Mouse (Mus musculus) thymus, postnatal 36 days (tissue): Measurements from ENCODE around the gene Krtap16-1.

Experiments
- DNase-seq, 2 experiments: peaks; one replicate each; pipeline ENCODE4 v3.0.0; 2022; ENCODE audit warnings: mixed read lengths in 2 of 2

The Krtap16-1 gene

GRCm38 (mm10) chr11:99986180-99986647 lies at the start of gene Krtap16-1:
Gene Krtap16-1, minus strand, starts transcription at chr11:99986597.
- no peak for DNase-seq

DNA sequence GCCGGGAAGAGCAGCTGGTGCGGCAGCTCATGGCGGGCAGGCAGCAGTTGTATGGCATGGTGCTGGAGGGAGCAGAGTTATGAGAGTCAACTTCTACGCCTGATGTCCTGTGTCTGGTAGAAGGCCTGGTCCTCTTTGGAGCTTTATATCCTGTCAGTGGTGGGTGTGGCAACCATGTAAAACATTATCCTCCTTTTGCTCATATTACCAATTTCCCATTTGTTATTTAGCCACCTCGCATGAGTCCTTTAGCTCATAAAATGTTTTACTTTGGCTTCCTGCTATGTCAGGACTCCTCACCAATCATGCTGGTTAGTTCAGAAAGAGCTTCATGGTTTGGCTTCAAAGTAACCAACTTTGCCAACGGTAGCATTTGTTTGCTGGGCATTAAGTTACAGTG lies 43.4 kb upstream of the Krtap16-1 start, which contains the start of gene Krt33b:
Gene Krt33b (minus strand): TSS at position 101 of the 400 bp plus-strand sequence.
- no peak for DNase-seq

GRCm38 (mm10) chr11:100021438-100021837 lies 35.0 kb upstream of the Krtap16-1 start:
- no peak for DNase-seq

- DNase-seq = no peak
Measured at GRCm38 (mm10) chr11:100019466-100019865, 33.1 kb upstream of the Krtap16-1 start.

DNA sequence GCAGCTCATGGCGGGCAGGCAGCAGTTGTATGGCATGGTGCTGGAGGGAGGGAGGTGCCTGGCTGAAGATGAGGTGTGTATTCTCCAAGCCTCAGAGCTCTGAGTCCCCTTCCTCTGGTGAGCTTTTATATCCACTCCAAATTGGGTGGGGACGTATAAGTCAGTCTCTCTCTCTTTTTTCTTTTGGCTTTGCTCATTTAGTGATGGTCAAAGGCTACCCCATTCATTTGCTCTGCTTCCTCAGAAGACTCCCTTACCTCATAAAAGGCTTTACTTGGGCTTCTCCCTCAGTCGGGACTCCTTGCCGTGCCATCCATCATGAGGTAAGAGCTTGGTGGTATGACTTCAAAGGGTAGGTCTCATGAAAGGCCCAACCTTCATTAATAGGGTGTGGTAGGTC lies 29.7 kb upstream of the Krtap16-1 start, which contains the start of gene Krt33a:
Gene Krt33a (minus strand): TSS at position 101 of the 400 bp plus-strand sequence.
- no peak for DNase-seq

- no peak for DNase-seq
Measured at GRCm38 (mm10) chr11:100013691-100014171, 27.3 kb upstream of the Krtap16-1 start.

DNA sequence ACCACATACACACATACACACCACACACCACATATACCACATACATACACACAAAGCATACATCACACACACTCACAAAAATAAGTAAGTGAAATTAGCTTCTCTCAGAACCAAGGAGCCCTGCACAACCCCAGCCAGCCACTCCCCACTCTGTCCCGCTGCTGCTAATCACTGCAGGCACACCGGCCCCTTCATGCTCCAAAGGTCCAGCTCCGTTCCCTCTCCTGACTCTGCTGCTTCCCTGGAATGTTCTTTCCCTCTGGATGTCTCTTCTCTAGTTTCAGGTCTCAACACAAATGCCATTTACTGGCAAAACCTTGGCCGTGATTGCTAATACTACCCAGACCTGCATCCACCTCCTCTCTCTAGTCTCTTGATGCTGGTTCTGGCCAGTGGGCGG lies 24.3 kb upstream of the Krtap16-1 start:
- no peak for DNase-seq

GRCm38 (mm10) chr11:100008336-100008735 lies 21.9 kb upstream of the Krtap16-1 start:
- DNase-seq = no peak

GRCm38 (mm10) chr11:100006624-100007023 lies 20.2 kb upstream of the Krtap16-1 start:
- no peak for DNase-seq

DNA sequence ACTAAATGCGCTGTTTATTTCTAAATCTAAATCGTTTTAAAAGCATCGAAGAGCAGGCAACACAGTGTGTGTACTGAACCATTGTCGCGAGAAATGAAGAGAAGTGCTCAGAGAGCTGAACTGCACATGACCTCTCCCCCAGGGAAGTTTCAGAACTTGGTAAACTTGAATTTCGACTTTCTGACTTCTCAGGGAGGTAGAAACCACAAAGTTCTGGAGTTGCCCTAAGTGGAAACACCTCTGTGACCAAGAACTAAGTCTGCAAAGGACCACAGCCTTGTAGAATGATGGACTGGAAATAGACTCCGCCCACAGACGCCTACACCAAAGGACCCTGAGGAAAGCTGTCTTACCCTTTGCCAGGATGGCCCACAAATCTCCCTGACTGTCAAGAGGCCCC lies 19.5 kb upstream of the Krtap16-1 start:
- no peak for DNase-seq

DNA sequence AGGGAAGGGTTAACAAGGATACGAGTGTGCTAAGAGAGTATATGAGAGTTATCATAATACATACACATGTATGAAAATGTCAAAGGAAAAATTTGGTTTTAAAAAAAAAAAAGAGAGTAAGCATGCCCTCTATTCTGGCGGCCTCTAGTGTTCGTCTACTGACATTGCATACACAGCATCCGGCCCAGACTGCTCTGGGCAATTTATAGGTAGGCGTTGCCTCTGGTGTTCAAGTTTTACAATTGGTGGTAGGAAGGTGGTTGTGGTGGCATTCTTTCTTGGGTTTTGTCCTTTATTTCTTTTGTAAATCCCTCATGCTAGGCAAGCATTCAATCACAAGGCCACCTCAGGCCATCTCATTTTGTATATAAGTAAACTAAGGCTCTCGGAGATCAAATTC lies 18.4 kb upstream of the Krtap16-1 start:
- DNase-seq = peak in 1 of 2 experiments; percentile 4

- DNase-seq = no peak
Measured at GRCm38 (mm10) chr11:99999091-99999490, 12.7 kb upstream of the Krtap16-1 start.

GRCm38 (mm10) chr11:99994384-99994661 lies 7.9 kb upstream of the Krtap16-1 start:
- no peak for DNase-seq

- no peak for DNase-seq
Measured at GRCm38 (mm10) chr11:99993620-99994383, 7.4 kb upstream of the Krtap16-1 start, which contains the start of gene Krtap17-1. Gene Krtap17-1, minus strand, starts transcription at chr11:99993994.

DNA sequence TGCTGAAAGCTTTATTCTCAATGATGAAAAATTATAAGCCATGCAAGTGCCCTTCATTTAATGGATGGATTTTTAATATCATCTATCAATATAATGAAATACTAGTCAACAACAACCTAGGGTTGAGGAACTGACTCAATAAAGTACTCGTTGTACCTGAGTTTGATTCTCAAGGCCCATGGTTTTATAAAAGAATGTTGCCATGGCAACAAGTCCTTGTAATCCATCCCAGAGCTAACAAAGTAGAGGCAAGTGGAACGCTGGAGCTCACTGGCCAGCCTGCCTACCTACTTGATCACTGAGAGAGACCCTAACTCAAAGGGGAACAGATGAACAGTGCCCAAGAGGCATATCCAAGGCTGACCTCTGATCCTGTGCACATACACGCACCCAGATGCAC lies 4.2 kb upstream of the Krtap16-1 start:
- no peak for DNase-seq

GRCm38 (mm10) chr11:99989881-99990405 lies 3.5 kb upstream of the Krtap16-1 start:
- no peak for DNase-seq

- DNase-seq = no peak
Measured at GRCm38 (mm10) chr11:99988530-99988929, 2.1 kb upstream of the Krtap16-1 start.

GRCm38 (mm10) chr11:99985291-99986092 lies 905 bp downstream of the Krtap16-1 start:
- DNase-seq = no peak

- DNase-seq = no peak
Measured at GRCm38 (mm10) chr11:99983442-99983841, 3.0 kb downstream of the Krtap16-1 start.

GRCm38 (mm10) chr11:99982731-99983130 lies 3.7 kb downstream of the Krtap16-1 start:
- DNase-seq = no peak

- DNase-seq = no peak
Measured at GRCm38 (mm10) chr11:99978953-99979352, 7.4 kb downstream of the Krtap16-1 start, which contains the start of gene Krtap29-1. Gene Krtap29-1, minus strand, starts transcription at chr11:99979053.

GRCm38 (mm10) chr11:99965961-99966360 lies 20.4 kb downstream of the Krtap16-1 start:
- DNase-seq = no peak

GRCm38 (mm10) chr11:99964213-99964612 lies 22.2 kb downstream of the Krtap16-1 start:
- no peak for DNase-seq
